Mouse (Mus musculus): ENCODE results near the gene Wasf2. TPM values are rescaled to one million over a fixed set of nuclear protein-coding genes. Genes with fewer than 3 reads are reported as not detected.

Wasf2 gene
- polyA plus RNA-seq, 1 experiment: 163 TPM

GRCm38 (mm10) chr4:133226073-133226472 is 95.8 kb downstream of the Wasf2 start:
- WGBS: 90% methylated on average over 10 of the region's 10 CpGs
- Histone ChIP-seq H3K36me3 (ENCODE audit: control insufficient read depth, insufficient read depth, low read length) (no peaks in the 10 kb centered on the region), H3K4me1 (replicated peaks; ENCODE audit: control insufficient read depth, insufficient read depth, low read length) (0 out of 2 replicates have a peak, but pooled peaks cover 2% of the 10 kb centered on the region), H3K27me3 (ENCODE audit: control insufficient read depth, insufficient read depth, low read length) (no peaks in the 10 kb centered on the region), H3K27ac (ENCODE audit: control insufficient read depth, insufficient read depth, low read length) (no peak overlapping the region), H3K4me3 (ENCODE audit: control insufficient read depth, insufficient read depth, low read length) (no peak overlapping the region)
- no peak for DNase-seq
- TF ChIP-seq POLR2A (IDR thresholded peaks at IDR 0.05; ENCODE audit: control insufficient read depth, extremely low read depth, insufficient read depth, low read length, poor library complexity): no peak
- no peak for TF ChIP-seq CTCF (IDR thresholded peaks at IDR 0.05; ENCODE audit: borderline replicate concordance, control insufficient read depth, extremely low read depth, insufficient read depth, low read length, poor library complexity)

DNA sequence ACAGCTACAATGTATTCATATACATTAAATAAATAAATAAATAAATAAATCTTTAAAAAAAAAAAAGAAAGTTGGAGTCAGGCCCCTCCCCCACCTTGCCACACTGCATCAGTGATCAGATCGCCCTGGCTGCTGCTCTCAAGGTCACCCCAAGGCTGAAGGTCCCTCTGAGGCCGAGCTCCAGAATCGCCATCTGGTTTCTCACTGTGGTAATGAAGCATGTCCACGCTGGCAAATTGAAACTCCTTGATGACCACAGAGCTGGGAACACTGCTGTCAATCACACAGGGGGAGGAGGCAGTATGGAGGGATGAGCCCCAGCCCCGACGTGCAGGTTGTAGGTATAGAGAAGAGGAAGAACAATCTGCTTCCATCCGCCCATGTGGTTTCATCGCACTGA is 97.3 kb downstream of the Wasf2 start:
- no peaks in the 10 kb centered on the region for H3K27me3 ChIP-seq (ENCODE audit: control insufficient read depth, insufficient read depth, low read length)
- no peak for TF ChIP-seq CTCF (IDR thresholded peaks at IDR 0.05; ENCODE audit: borderline replicate concordance, control insufficient read depth, extremely low read depth, insufficient read depth, low read length, poor library complexity)
- H3K36me3 ChIP-seq (ENCODE audit: control insufficient read depth, insufficient read depth, low read length): no peaks in the 10 kb centered on the region
- no peak overlapping the region for H3K27ac ChIP-seq (ENCODE audit: control insufficient read depth, insufficient read depth, low read length)
- DNase-seq: no peak
- 0 out of 2 replicates have a peak, but pooled peaks cover 2% of the 10 kb centered on the region for H3K4me1 ChIP-seq (replicated peaks; ENCODE audit: control insufficient read depth, insufficient read depth, low read length)
- 64% methylated on average over 8 of the region's 8 CpGs for WGBS
- no peak overlapping the region for H3K4me3 ChIP-seq (ENCODE audit: control insufficient read depth, insufficient read depth, low read length)

DNA sequence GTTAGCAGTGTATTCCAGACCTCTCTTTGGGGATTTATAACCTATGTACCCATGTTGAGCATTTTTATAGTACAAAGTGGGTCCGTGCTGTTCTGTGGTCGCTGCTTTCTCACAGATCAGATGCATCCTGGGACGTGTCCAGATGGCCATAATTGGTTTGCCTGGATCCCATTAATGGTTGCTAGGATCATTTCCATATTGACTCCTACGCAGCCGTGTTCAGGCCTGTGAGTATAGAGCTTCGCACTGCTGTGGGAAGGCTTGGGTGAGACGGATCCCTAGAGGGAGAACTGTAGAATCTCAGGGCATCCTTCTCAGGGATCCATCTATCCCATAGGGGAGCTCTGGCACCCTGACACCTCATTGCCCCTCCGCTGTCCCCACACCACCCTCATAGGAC is 99.3 kb downstream of the Wasf2 start:
- H3K4me3 ChIP-seq (ENCODE audit: control insufficient read depth, insufficient read depth, low read length): no peak overlapping the region
- DNase-seq: no peak
- no peaks in the 10 kb centered on the region for H3K27me3 ChIP-seq (ENCODE audit: control insufficient read depth, insufficient read depth, low read length)
- WGBS: 96% methylated on average over 8 of the region's 8 CpGs
- TF ChIP-seq POLR2A (IDR thresholded peaks at IDR 0.05; ENCODE audit: control insufficient read depth, extremely low read depth, insufficient read depth, low read length, poor library complexity) (no peak), CTCF (IDR thresholded peaks at IDR 0.05; ENCODE audit: borderline replicate concordance, control insufficient read depth, extremely low read depth, insufficient read depth, low read length, poor library complexity) (no peak)
- H3K36me3 ChIP-seq (ENCODE audit: control insufficient read depth, insufficient read depth, low read length): no peaks in the 10 kb centered on the region
- no peaks in the 10 kb centered on the region for H3K4me1 ChIP-seq (replicated peaks; ENCODE audit: control insufficient read depth, insufficient read depth, low read length)
- no peak overlapping the region for H3K27ac ChIP-seq (ENCODE audit: control insufficient read depth, insufficient read depth, low read length)

GRCm38 (mm10) chr4:133233285-133233976 is 103.1 kb downstream of the Wasf2 start:
- no peaks in the 10 kb centered on the region for H3K36me3 ChIP-seq (ENCODE audit: control insufficient read depth, insufficient read depth, low read length)
- no peak overlapping the region for H3K27ac ChIP-seq (ENCODE audit: control insufficient read depth, insufficient read depth, low read length)
- H3K27me3 ChIP-seq (ENCODE audit: control insufficient read depth, insufficient read depth, low read length): no peaks in the 10 kb centered on the region
- no peak overlapping the region for H3K4me3 ChIP-seq (ENCODE audit: control insufficient read depth, insufficient read depth, low read length)
- peak; percentile 68 for DNase-seq
- H3K4me1 ChIP-seq (replicated peaks; ENCODE audit: control insufficient read depth, insufficient read depth, low read length): peaks cover 8% of the 10 kb centered on the region
- TF ChIP-seq POLR2A (IDR thresholded peaks at IDR 0.05; ENCODE audit: control insufficient read depth, extremely low read depth, insufficient read depth, low read length, poor library complexity) (no peak), CTCF (IDR thresholded peaks at IDR 0.05; ENCODE audit: borderline replicate concordance, control insufficient read depth, extremely low read depth, insufficient read depth, low read length, poor library complexity) (no peak)
- 51% methylated on average over 10 of the region's 10 CpGs for WGBS

GRCm38 (mm10) chr4:133234771-133235170 is 104.5 kb downstream of the Wasf2 start:
- peaks cover 11% of the 10 kb centered on the region for H3K4me1 ChIP-seq (replicated peaks; ENCODE audit: control insufficient read depth, insufficient read depth, low read length)
- no peak overlapping the region for H3K4me3 ChIP-seq (ENCODE audit: control insufficient read depth, insufficient read depth, low read length)
- H3K36me3 ChIP-seq (ENCODE audit: control insufficient read depth, insufficient read depth, low read length): no peaks in the 10 kb centered on the region
- H3K27me3 ChIP-seq (ENCODE audit: control insufficient read depth, insufficient read depth, low read length): no peaks in the 10 kb centered on the region
- H3K27ac ChIP-seq (ENCODE audit: control insufficient read depth, insufficient read depth, low read length): no peak overlapping the region
- no peak for TF ChIP-seq POLR2A (IDR thresholded peaks at IDR 0.05; ENCODE audit: control insufficient read depth, extremely low read depth, insufficient read depth, low read length, poor library complexity)
- no peak for TF ChIP-seq CTCF (IDR thresholded peaks at IDR 0.05; ENCODE audit: borderline replicate concordance, control insufficient read depth, extremely low read depth, insufficient read depth, low read length, poor library complexity)
- no peak for DNase-seq
- WGBS: 85% methylated on average over 5 of the region's 5 CpGs

- no peak overlapping the region for H3K4me3 ChIP-seq (ENCODE audit: control insufficient read depth, insufficient read depth, low read length)
- no peaks in the 10 kb centered on the region for H3K27me3 ChIP-seq (ENCODE audit: control insufficient read depth, insufficient read depth, low read length)
- no peak overlapping the region for H3K27ac ChIP-seq (ENCODE audit: control insufficient read depth, insufficient read depth, low read length)
Observed at GRCm38 (mm10) chr4:133235415-133235814, 105.1 kb downstream of the Wasf2 start.

GRCm38 (mm10) chr4:133237911-133238310 is 107.6 kb downstream of the Wasf2 start:
- 9% methylated on average over 4 of the region's 4 CpGs for WGBS
- no peak overlapping the region for H3K4me3 ChIP-seq (ENCODE audit: control insufficient read depth, insufficient read depth, low read length)
- H3K27me3 ChIP-seq (ENCODE audit: control insufficient read depth, insufficient read depth, low read length): no peaks in the 10 kb centered on the region
- H3K4me1 ChIP-seq (replicated peaks; ENCODE audit: control insufficient read depth, insufficient read depth, low read length): peaks cover 22% of the 10 kb centered on the region
- TF ChIP-seq CTCF (IDR thresholded peaks at IDR 0.05; ENCODE audit: borderline replicate concordance, control insufficient read depth, extremely low read depth, insufficient read depth, low read length, poor library complexity) (no peak), POLR2A (IDR thresholded peaks at IDR 0.05; ENCODE audit: control insufficient read depth, extremely low read depth, insufficient read depth, low read length, poor library complexity) (no peak)
- peak overlapping the region; percentile 64; the same call in 1 of the 2 replicates for H3K27ac ChIP-seq (ENCODE audit: control insufficient read depth, insufficient read depth, low read length)
- no peaks in the 10 kb centered on the region for H3K36me3 ChIP-seq (ENCODE audit: control insufficient read depth, insufficient read depth, low read length)
- DNase-seq: peak; percentile 61

More at GRCm38 (mm10) chr4:133235415-133235814, 105.1 kb downstream of the Wasf2 start:
- no peak for DNase-seq
- Histone ChIP-seq H3K36me3 (ENCODE audit: control insufficient read depth, insufficient read depth, low read length) (no peaks in the 10 kb centered on the region), H3K4me1 (replicated peaks; ENCODE audit: control insufficient read depth, insufficient read depth, low read length) (peaks cover 14% of the 10 kb centered on the region)
- no peak for TF ChIP-seq POLR2A (IDR thresholded peaks at IDR 0.05; ENCODE audit: control insufficient read depth, extremely low read depth, insufficient read depth, low read length, poor library complexity)
- WGBS: 91% methylated on average over 5 of the region's 5 CpGs

Data from thymus, adult 2 months (tissue).